Mouse (Mus musculus) Patski (cell line): ENCODE data around the gene Akr1c14. TPM values are rescaled to one million over a fixed set of nuclear protein-coding genes. Genes with fewer than 3 reads are reported as not detected.
"Not testable (repeated sequence)": the region's sequence is repeated elsewhere in the genome, so short reads cannot be mapped to it uniquely, and the experiment has no call there.

ENCODE experiments used
- ATAC-seq: fragments of 100-300 bp; one replicate; pipeline ENCODE4 v1.8.0; 2021
- CTCF ChIA-PET: fragments of 350-600 bp; sonication (Branson Sonifier 250); formaldehyde crosslinking; loops from one replicate; lab custom pipeline; 2022; ENCODE audit warnings: inconsistent platforms; lab: Charles Lee
- POLR2A ChIA-PET: fragments of 350-600 bp; sonication (Branson Sonifier 250); formaldehyde crosslinking; loops from one replicate; lab custom pipeline; 2022; ENCODE audit warnings: antibody characterized with exemption, inconsistent platforms; lab: Charles Lee
- DNase-seq: peaks from one replicate; pipeline ENCODE4 v3.0.0-alpha.2; 2011; ENCODE audit warnings: low read depth, low spot score
- H3K27me3 ChIP-seq: fragments of 371-371 bp; one replicate; pipeline ENCODE4 v1.5.1; 2021
- CTCF ChIP-seq: fragments of 100-300 bp; IDR thresholded peaks from one replicate; pipeline ENCODE4 v1.5.1; 2021
- in situ Hi-C: fragments of 300-500 bp; cut with MboI; formaldehyde crosslinking; loops from 3 replicates; pipeline ENCODE4 v1.11.1; 2018; ENCODE audit warnings: low pct_unique_long_range_greater_than_20kb, mixed read lengths
- polyA plus RNA-seq: library from polyadenylated mRNA; unstranded; gene quantifications from one replicate; pipeline ENCODE4 v1.2.3, GENCODE M21; 2021

Akr1c14 gene
- polyA plus RNA-seq, 1 experiment from 2014 or later = 2.2 TPM

DNA sequence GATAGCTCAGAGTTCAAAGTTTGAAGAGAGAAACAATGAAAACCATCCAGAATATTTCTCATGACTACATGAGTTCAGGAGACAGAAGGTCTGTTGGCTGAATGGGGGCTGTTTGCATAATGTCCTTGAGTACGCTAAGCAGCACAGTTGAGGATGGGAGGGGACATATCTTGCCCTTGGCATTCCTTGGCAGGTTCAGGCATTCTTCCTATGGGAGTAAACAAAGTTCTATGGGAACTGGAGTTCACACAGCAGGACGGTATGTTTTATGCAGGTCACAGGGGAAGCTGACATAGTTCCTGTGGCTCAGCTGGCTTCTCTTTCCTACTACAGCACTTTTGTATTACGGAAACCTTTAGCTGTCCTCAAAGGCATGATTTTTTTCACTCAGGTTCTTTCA, 6.6 kb downstream of the Akr1c14 start:
- CTCF ChIA-PET = interaction anchor here (1.1 kb wide), 1 partner anchor 8 kb away, joined by 3 read pairs; no protein-coding TSS in a partner anchor
- no peak for DNase-seq
- no peak for TF ChIP-seq CTCF
- H3K27me3 ChIP-seq = no peaks in the 10 kb centered on the region
- POLR2A ChIA-PET = no interaction called here
- in situ Hi-C loops = no loop called here
- no peak for ATAC-seq

DNA sequence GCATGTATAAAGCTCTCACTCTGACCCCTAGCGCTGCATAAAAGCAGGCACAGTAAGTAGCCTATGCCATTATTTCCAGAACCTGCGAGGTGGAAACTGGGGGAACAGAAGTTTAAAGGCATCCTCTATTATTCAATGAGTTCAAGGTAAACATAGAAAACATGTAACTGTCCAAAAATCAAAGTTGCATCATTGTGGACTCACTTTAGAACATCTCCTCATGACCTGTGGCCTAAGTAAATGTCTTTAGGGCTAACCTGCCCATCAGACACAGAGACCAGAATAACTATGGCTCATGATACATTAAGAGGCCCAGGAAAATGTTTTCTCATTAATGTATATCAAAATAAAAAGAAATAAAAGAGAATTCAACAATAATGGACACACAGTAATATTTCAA, 7.4 kb downstream of the Akr1c14 start:
- ATAC-seq = no peak
- no peak for TF ChIP-seq CTCF
- no peak for DNase-seq
- in situ Hi-C loops = no loop called here
- no peaks in the 10 kb centered on the region for H3K27me3 ChIP-seq
- POLR2A ChIA-PET = no interaction called here
- CTCF ChIA-PET = interaction anchor here (1.1 kb wide), 1 partner anchor 9 kb away, joined by 3 read pairs; no protein-coding TSS in a partner anchor

DNA sequence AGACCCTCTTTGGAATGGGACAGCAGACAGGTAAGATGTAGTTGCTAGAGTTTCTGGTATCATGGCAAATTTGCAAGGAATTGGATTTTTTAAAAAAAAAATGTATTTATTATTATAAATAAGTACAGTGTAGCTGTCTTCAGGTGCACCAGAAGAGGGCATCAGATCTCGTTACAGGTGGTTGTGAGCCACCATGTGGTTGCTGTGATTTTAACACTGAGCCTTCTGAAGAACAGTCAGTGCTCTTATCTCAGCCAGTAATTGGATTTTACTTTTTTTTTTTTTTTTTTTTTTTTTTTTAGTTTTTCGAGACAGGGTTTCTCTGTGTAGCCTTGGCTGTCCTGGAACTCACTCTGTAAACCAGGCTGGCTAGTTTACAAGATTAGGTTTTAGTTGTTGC, 9.4 kb downstream of the Akr1c14 start:
- ATAC-seq, H3K27me3 ChIP-seq, POLR2A ChIA-PET, CTCF ChIA-PET, DNase-seq, in situ Hi-C loops: not testable (repeated sequence)
- TF ChIP-seq CTCF = peak; percentile 15

DNA sequence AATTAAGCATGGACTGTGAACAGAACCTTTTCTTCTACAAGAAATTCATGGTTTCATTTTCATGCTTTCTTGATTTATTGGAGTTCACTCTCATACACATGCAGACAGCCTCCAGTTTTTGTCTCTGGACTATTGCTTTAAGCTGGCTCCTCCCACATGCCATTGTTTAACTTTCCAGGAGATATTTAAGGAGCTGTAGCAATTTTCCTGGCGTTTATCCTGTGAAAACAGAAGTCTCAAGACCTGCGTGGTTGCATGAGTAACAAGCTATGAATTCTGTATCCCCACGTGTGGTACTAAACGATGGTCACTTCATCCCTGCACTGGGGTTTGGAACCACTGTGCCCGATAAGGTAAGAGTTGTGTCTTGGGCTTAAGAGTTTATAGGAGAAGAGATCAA, 10.6 kb downstream of the Akr1c14 start:
- no peak for TF ChIP-seq CTCF
- POLR2A ChIA-PET = interaction anchor here (0.6 kb wide), 1 partner anchor 18 kb away, joined by 3 read pairs; no protein-coding TSS in a partner anchor
- ATAC-seq = peak; percentile 68
- CTCF ChIA-PET = interaction anchor here (1.3 kb wide), 1 partner anchor 51 kb away, joined by 3 read pairs; no protein-coding TSS in a partner anchor
- in situ Hi-C loops = no loop called here
- DNase-seq = peak; percentile 46
- no peaks in the 10 kb centered on the region for H3K27me3 ChIP-seq

DNA sequence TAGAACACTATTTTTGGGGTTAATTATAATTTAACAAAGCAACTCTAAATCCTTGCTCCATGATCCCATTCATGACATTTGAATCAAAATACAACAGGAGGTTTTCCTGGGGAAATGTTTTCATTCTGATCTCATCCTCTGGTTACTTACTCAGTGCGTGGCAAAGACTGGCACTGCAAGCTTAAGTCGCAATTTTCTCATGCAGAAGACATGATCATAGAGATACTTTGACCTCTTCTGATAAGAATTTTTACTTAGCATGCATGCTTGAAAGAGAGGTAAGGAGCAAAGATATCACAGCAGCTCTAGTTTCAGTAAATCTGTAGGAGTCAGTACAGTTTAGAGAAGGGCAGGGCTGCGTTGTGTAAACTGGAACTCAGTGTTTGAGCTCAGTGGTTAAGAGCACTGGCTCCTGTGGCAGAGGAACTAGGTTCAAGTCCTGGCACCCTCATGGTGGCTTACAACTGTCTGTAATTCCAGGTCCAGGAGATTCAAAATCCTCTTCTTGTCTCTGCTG, 11.5 kb downstream of the Akr1c14 start:
- ATAC-seq = peak; percentile 28
- in situ Hi-C loops = no loop called here
- DNase-seq = peak; percentile 7
- TF ChIP-seq CTCF = no peak
- no peaks in the 10 kb centered on the region for H3K27me3 ChIP-seq
- POLR2A ChIA-PET = no interaction called here
- CTCF ChIA-PET = no interaction called here

DNA sequence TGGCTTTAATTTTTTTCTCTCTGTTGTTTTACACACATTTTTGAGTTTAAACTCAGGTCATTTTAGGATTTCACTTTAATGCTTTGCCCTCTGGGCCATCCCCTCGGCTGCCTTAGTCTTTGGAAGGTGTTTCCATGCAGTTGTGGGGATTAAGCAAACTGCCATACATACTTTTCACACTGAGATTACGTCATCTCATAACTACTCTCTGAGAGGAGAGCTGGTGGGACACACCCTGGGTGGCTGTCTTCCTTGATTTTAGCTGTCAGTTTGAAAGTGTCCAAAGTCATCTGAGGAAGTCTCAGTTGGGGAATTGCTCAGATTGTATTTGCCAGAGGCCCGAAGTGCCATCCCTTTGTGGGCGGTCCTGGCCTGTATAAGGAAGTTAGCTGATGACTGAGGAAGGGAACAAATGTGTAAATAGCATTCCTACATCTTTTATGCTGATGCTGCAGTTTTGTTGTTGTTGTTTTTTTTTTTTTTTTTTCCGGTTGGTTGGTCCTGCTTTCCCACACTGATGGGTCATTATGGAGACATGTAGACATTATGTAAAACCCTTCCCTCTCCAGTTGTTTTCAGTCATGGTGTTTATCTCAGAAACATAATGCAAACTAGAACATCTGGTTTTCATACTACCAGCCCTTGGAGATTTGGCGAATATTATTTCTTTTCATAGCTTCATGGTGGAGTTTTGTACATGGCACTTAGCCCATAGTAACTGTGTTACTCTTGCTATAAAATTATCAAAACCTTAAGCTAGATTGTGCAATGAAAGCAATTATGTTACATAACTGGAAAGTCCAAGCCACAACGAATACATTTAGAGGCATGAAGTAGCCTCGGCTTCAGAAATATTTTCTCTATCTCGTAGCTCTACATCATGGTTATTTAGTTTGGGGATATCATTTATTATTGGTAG, 28.0 kb downstream of the Akr1c14 start:
- ATAC-seq (no peak), DNase-seq (no peak)
- in situ Hi-C loops = no loop called here
- ChIA-PET CTCF (interaction anchor here (2.3 kb wide), 1 partner anchor 13 kb away, joined by 10 read pairs; no protein-coding TSS in a partner anchor), POLR2A (interaction anchor here (0.7 kb wide), 1 partner anchor 17 kb away, joined by 3 read pairs; no protein-coding TSS in a partner anchor)
- no peaks in the 10 kb centered on the region for H3K27me3 ChIP-seq
- no peak for TF ChIP-seq CTCF

DNA sequence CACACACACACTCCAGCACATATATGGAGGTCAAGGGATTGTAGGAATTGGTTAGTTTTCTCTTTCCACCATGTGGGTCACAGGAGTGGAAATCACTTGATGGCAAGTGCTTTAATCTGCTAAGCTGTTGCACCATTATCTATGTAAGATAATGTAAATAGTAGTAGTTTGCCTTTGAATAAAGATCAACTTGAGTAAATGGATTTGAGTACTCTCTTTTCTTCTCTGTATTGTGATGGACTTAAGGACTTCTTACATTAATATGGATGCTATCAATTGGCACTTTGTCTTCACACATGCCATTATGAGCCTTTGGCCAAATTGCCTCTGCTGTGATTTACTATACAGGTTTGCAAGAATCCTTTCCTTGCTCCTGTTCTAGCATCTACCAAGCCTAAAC, 31.1 kb downstream of the Akr1c14 start:
- ChIA-PET CTCF (no interaction called here), POLR2A (no interaction called here)
- no peak for TF ChIP-seq CTCF
- no peak for DNase-seq
- H3K27me3 ChIP-seq = no peaks in the 10 kb centered on the region
- ATAC-seq = no peak
- in situ Hi-C loops = no loop called here

DNA sequence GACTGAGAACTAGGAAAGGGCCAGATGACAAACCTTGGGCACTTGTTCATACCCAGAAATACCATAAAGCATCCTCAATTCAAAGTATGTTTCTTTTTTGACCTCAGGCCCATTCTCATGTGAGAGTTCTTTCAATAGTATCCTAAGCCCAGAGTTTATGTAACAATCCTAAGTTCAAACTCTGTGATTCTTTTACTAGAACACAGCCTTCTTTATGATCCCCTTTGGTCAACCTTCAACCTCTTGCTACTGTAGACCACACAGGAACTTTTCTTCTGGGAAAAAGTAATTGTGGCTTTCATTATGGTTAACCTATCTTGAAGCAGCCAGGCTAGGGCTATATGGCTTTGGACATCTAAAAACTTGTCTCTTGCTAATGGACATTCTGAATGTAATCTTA, 52.9 kb downstream of the Akr1c14 start:
- ATAC-seq (no peak), DNase-seq (no peak)
- TF ChIP-seq CTCF = no peak
- H3K27me3 ChIP-seq = peaks cover 3% of the 10 kb centered on the region
- CTCF ChIA-PET = no interaction called here
- POLR2A ChIA-PET = no interaction called here
- in situ Hi-C loops = loop anchor here (25.0 kb wide), 1 partner anchor 511 kb away; the partner anchor contains the start of gene Akr1e1

DNA sequence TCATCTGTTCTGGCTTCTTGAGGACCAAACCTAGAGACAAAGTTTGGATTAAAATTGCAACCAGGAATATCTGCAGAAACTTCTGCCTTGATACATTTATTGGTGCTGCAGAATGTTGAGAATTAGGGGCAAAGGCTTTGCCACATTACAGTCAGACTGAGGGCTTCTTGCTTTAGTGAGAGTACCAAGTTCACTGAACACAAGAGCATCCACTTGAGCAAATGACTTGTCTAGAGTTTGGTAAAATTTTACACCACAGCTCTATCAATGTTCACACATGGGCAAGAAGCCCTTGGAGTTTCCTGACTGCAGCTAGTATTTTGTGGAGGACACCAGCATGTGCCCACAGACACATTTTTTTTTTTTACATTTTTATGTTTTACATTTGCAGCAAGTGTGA, 53.9 kb downstream of the Akr1c14 start:
- no peak for TF ChIP-seq CTCF
- no peak for DNase-seq
- POLR2A ChIA-PET = interaction anchor here (0.6 kb wide), 1 partner anchor 442 kb away, joined by 3 read pairs; no protein-coding TSS in a partner anchor
- CTCF ChIA-PET = no interaction called here
- in situ Hi-C loops = loop anchor here (25.0 kb wide), 1 partner anchor 510 kb away; the partner anchor contains the start of gene Akr1e1
- no peak for ATAC-seq
- H3K27me3 ChIP-seq = peaks cover 3% of the 10 kb centered on the region

DNA sequence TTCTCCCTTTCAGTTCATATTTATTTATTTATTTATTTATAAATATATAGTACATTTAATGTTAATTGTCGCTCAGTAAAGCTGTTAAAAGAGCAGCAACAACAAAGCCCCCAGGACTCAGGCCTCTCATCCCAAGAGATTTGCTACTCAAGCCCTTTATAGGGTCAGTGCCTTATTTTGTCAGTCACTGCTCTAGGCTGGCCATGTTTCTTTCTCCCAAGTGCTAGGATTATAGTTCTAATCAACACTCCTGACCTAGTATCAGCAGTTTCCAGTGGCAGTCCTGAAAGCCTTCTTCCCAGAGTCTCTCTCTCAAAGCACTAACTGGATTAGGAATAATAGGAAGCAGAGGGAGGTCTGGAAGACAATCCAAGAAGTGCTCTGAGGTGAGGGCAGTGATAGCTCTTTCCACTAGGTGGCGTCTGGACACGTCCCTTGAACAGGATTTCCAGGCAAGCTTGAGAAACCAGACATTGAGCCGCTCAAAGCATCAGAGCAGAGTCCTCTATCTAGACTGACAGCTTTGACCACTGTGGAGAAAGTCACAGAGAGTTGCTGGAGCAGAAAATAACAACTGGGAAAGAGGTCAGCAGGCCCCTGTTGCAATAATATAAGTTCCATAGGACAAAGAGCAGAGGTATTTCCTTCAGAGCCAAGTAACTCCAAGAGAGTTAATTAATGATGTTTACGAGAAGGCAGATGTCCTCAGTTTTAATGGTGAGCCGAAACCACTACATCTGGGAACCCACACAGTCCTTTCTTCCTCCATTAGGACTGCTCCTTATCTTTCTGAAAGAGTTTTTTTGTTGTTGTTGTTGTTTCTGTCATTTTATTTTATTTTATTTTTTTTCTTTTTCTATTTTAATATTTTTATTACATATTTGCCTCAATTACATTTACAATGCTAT, 61.7 kb downstream of the Akr1c14 start:
- DNase-seq = peak; percentile 6
- no peaks in the 10 kb centered on the region for H3K27me3 ChIP-seq
- in situ Hi-C loops = loop anchor here (25.0 kb wide), 1 partner anchor 502 kb away; the partner anchor contains the start of gene Akr1e1
- POLR2A ChIA-PET = no interaction called here
- peak; percentile 83 for TF ChIP-seq CTCF
- ATAC-seq = peak; percentile 76
- CTCF ChIA-PET = interaction anchor here (0.7 to 1.4 kb wide), 9 partner anchors 10 to 500 kb away, joined by 3 to 10 read pairs (median 4); partner anchors contain the start of gene Akr1c12
